8 mouse cellular contexts compared by ENCODE assay signal in genomic region chr6:86396581-86397256, GRCm38 (mm10). TPM values are rescaled to one million over a fixed set of nuclear protein-coding genes. Genes with fewer than 3 reads are reported as not detected.
A peak's percentile ranks its signal among the peaks of the same experiment; 100 is the strongest.
DNase-seq lines count a peak whose midpoint lies in the region; ATAC-seq lines count a peak whose summit lies in the region.

Gene Pcyox1 (minus strand): TSS chr6:86397154.

- peak; percentile 92 to 97 for DNase-seq in adrenal gland, adult (ENCODE audit: inconsistent age in 2 of 2, low spot score in 1 of 2)
- peak; percentile 97 for DNase-seq in embryo, embryonic 10 days (ENCODE audit: low spot score)
- DNase-seq in gastrocnemius, postnatal 10 days: peak; percentile 91
- peak; percentile 89 for DNase-seq in induced T-regulatory cell, adult 2 months (ENCODE audit: low read depth)
- DNase-seq in left cerebral cortex, adult 8-10 months (ENCODE audit: low spot score in 2 of 2): peak; percentile 77 to 80
- peak; percentile 82 to 88 for DNase-seq in right cerebral cortex, adult 2 months (ENCODE audit: low spot score in 2 of 2)
- DNase-seq in urinary bladder, postnatal 10 days (ENCODE audit: low spot score): peak; percentile 58

- ATAC-seq in megakaryocyte, adult 5-6 weeks (ENCODE audit: poor library complexity, severe bottlenecking): peak; percentile 80

RNA-seq across cellular contexts. Expression of gene Pcyox1, which starts in this region (rescaled TPM):
- total RNA-seq in gastrocnemius, postnatal 10 days (2021): 10 to 100 TPM; 67.0 to 71.2 TPM
- 100 to 1,000 TPM; 115 to 118 (median 116) TPM for total RNA-seq in left cerebral cortex, adult 8-10 months (2022)
- total RNA-seq in megakaryocyte, adult 5-6 weeks (2015): 37.9 and 47.9 TPM in 2 replicates
- total RNA-seq in megakaryocyte, adult 5-6 weeks (2017): 62.6 and 84.6 TPM in 2 replicates

Comparison
In these comparisons a context has a peak if more than half of its experiments do, and no peak if none do; other contexts are left out.
1. Peak in every context shown above with its lines: DNase-seq and ATAC-seq.